Mouse (Mus musculus): ENCODE data around the gene Acacb.

Gene Acacb

GRCm38 (mm10) chr5:114146028-114146888, at the start of gene Acacb:
Gene Acacb (plus strand): TSS chr5:114146535.
- no peak for DNase-seq (ENCODE audit: low spot score)

DNA sequence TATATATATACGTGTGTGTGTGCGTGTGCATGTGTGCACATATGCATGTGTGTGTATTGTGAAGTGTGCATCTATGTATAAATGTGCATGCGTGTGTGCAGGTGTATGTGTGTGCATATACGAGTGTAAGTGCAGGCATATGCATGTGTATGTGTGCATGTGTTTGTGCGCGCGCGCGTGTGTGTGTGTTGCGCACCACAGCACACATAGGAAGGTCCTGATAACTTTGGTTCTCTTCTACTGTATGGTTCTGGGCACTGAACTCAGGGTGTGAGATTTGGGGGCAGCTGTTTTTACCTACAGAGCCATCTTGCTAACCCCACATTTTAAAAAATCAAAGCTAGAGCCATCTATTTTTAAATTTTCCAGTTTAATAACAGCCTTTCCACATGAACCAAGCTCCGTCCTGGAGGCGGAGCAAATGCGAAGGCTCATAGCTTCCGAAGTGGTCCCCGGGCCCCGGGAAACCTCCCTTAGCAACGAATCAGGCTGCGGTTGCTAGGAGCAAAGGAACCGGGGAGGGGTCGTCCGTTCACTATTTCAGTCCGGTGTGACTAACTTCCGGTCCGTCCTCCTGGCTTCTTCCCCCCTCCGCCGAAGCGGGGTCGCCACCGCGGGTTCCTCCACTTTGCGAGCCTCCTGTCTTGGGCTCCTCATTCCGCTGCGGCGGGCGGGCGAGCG, 46.5 kb upstream of the Acacb start:
- DNase-seq (ENCODE audit: low spot score) = peak; percentile 81

DNA sequence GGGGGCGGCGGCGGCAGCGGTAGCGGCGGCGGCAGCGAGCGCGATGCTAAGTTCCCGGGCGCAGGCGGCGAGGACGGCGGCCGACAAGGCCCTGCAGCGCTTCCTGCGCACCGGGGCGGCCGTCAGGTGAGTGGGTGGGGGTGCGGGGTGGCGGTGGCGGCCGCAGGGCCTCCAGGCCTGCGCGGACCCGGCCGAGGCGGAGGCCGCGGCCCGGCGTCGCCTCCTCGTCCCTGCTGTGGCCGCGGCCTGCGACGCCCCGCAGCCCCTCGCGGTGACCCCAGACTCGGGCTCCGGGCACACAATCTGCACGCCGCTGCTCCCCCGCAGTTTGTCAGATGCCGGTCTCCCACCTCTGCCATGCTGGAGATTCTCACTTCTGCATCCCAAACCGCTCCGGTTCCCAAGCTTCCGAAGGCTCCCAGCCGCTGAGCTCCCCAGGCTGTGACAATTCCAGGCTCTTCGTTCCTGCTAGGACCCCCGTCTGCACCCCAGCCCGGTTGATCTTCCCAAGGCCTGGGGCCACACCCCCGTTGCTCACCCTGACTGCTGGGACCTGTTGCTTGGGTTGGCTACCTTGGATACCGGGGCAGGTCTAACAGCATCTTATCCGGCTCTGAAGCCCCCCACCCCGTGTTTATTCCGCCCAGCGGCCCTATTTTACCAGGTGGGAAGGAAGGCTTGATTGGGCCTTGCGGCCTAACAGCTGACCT, 45.8 kb upstream of the Acacb start:
- DNase-seq (ENCODE audit: low spot score) = no peak

DNA sequence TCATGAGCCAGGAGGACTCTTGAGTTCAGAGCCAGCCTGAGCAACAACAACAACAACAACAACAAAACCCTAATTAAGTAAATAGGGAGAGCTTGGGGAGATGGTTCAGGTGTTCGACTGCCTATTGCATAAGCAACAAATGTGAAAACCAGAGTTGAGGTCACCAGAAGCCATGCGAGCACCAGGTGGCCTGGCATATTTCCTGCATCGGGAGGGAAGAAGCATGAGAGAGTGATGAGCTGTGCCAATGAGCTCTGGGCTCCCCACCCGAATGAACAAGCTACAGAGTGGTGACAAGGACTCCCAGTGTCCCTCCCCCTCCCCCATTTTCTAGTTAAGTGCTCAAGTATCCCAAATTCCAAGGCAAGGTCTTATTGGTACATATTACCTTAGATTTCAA, 44.5 kb upstream of the Acacb start:
- DNase-seq (ENCODE audit: low spot score) = no peak

- DNase-seq (ENCODE audit: low spot score) = no peak
Measured at GRCm38 (mm10) chr5:114102807-114103206, 43.5 kb upstream of the Acacb start.

DNA sequence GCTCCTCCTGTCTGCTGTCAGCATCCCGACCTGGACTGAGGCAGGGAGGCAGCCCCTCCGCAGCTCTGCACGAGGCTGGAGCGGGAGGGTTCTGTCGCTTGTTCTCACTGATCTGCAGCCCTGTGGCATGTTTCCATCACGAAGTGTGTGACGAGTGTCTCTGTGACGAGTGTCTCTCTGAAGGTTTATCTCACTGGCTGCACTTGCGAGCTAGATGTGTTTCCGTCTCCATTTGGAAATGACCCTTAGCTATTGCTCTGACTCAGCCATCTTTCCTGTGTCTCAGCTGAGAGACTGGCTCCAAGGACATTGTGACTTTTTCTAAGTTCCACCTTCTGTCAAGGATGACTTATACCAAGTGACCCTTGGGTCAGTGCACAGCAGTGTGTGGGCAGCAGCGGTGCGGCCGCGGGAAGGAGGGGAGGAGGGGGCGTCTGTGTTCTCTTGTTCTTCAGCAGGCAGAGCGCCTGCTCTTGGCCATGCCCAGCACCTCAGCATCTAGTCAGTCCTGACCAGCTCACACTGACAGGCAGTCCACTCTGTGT, 39.9 kb upstream of the Acacb start:
- no peak for DNase-seq (ENCODE audit: low spot score)

GRCm38 (mm10) chr5:114113334-114113733, 33.0 kb upstream of the Acacb start:
- no peak for DNase-seq (ENCODE audit: low spot score)

- no peak for DNase-seq (ENCODE audit: low spot score)
Measured at GRCm38 (mm10) chr5:114115030-114115429, 31.3 kb upstream of the Acacb start.

DNA sequence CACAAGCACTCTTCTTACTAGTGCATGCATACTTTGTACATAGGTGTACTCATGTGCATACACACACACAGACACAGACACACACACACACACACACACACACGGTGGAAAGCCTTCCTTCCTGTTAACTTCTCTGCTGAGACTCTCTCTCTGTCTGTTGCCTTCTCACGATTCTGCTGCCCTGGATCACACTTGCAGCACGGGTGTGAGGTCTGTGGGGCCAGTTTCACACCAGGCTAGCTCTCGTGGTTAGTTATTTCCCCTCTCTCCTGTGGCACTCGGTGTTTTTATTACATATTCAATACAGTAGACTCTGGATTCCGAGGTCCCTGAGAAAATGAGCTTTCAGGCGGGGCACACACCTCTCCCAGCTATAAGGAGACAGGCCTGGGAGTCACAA, 29.7 kb upstream of the Acacb start:
- DNase-seq (ENCODE audit: low spot score) = no peak

DNA sequence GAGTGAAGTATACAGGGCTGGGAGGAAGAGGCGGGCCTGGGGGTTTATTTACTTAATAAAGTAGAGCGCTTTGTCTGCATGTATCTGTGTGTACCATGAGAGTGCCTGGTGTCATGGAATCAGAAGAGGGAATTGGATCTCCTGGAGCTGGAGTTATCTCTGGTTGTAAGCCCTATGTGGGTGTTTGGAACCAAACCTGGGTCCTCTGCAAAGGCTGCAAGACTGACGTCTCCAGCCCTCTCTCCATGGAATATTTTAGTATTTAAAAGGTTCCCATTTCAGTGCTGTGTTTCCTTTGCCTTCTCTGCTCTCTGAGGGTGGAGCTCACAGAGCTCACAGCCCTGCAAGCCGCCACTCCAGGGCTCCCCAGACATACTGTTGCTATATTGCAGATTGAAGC, 26.5 kb upstream of the Acacb start:
- no peak for DNase-seq (ENCODE audit: low spot score)

GRCm38 (mm10) chr5:114126008-114126407, 20.3 kb upstream of the Acacb start:
- DNase-seq (ENCODE audit: low spot score) = no peak

DNA sequence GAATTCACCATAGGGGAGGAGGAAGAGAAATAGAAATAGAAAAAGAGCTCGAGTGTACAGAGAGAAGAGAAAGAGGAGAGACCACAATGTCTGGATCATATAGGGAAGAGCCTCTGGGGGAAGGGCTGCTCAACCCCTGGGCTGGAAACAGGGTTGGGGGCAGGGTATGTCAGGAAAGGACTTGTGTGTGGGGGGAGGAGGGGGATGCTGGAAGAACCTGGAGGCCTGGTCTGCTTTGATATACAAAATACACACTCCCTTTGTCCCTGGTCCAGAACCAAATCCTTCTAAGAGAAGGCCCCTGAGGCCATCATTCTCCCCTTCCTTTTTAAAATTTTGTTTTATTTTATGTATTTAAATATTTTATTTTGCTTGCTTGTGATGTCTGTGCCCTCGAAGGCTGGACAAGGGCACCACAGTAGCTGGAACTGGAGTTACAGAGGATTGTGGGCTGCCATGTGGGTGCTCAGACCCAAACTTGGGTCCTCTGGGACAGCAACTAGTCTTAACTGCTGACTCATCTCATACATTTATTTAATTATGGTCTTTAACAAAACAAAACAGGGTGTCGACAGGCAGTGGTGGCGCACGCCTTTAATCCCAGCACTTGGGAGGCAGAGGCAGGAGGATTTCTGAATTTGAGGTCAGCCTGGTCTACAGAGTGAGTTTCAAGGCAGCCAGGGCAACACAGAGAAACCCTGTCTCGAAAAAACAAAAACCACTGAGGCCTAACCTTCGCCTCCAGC, 19.7 kb upstream of the Acacb start:
- no peak for DNase-seq (ENCODE audit: low spot score)

GRCm38 (mm10) chr5:114127374-114128349, 18.7 kb upstream of the Acacb start, which contains the start of gene Alkbh2:
Gene Alkbh2 (minus strand): TSS chr5:114128218.
- peak; percentile 63 for DNase-seq (ENCODE audit: low spot score)

DNA sequence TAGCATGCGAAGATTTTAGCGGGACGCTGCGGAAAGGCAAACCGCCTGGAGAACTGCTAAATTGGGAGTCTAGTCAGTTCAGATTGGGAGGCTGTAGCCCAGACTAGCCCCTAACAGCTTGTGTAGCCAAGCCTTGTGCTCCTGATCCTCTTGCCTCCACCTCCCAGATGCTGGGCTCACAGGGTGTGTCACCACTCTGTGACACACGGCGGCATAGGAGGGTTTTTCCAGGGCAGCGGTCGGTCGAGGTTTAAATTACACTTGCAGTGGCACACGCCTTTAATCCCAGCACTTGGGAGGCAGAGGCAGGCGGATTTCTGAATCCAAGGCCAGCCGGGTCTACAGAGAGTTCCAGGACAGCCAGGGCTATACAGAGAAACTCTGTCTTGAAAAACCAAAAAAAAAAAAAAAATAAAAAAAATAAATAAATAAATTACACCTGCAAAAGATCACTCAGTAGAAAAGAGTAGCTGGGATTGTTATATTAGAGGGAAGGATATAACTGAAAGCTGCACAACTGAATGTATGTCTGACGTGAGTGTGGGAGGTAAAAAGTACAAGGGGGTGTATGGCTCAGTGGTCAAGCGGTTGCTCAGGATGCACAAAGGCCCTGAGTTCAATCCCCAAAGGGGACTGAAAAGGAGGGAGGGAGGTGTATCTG, 16.7 kb upstream of the Acacb start:
- no peak for DNase-seq (ENCODE audit: low spot score)

- DNase-seq (ENCODE audit: low spot score) = no peak
Measured at GRCm38 (mm10) chr5:114130211-114130605, 16.1 kb upstream of the Acacb start, which contains the start of gene Ung. Gene Ung (plus strand): TSS chr5:114130386.

- DNase-seq (ENCODE audit: low spot score) = peak; percentile 85
Measured at GRCm38 (mm10) chr5:114130698-114131520, 15.4 kb upstream of the Acacb start.

GRCm38 (mm10) chr5:114131521-114131840, 14.9 kb upstream of the Acacb start:
- DNase-seq (ENCODE audit: low spot score) = peak; percentile 43

DNA sequence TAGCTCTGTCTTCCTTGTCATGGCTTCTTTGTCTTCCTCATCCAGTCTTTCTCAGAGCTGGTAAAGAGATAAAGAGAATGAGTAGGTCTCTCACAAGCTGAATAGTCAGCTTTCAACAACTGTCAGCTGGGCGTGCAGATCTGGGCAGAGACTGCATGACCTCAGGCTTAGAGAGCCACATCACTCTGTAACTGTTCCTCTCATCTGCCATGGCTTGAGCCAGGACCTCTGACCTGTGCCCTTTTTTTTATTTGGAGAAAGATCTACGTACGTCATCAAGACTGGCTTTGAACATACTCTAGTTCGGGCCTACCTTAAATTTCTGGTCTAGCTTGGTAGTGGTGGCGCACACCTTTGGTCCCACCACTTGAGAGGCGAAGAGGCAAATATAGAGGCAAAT, 13.5 kb upstream of the Acacb start:
- DNase-seq (ENCODE audit: low spot score) = no peak

GRCm38 (mm10) chr5:114134091-114134534, 12.2 kb upstream of the Acacb start:
- DNase-seq (ENCODE audit: low spot score) = peak; percentile 54

Measured in ovary, adult 18-20 months (tissue).